Mouse (Mus musculus): Measurements from ENCODE around the gene Fbxo6. TPM values are rescaled to one million over a fixed set of nuclear protein-coding genes. Genes with fewer than 3 reads are reported as not detected.
A peak's percentile ranks its signal among the peaks of the same experiment; 100 is the strongest.

Gene Fbxo6
- total and polyA plus RNA-seq, 2 experiments from 2014 or later: 31.6 to 84.6 TPM

GRCm38 (mm10) chr4:148131497-148132081 lies 20.4 kb downstream of the Fbxo6 start:
- H3K4me2 ChIP-seq (ENCODE audit: low read depth, low read length): peak overlapping the region; percentile 26
- H3K9me3 ChIP-seq (replicated peaks; ENCODE audit: control insufficient read depth, low read length): no peaks in the 10 kb centered on the region
- H3K27ac ChIP-seq (ENCODE audit: low read depth): no peak overlapping the region
- no peaks in the 10 kb centered on the region for H3K36me3 ChIP-seq (replicated peaks; ENCODE audit: control insufficient read depth, insufficient read depth, low read length)
- 1% methylated on average over 21 of the region's 21 CpGs for WGBS
- no peak for DNase-seq (ENCODE audit: low spot score)
- no peak overlapping the region for H3K4me3 ChIP-seq (ENCODE audit: low read depth, low read length)
- no peak for TF ChIP-seq CTCF (IDR thresholded peaks at IDR 0.05; ENCODE audit: low read depth)
- no peak for TF ChIP-seq EP300 (IDR thresholded peaks at IDR 0.05; ENCODE audit: low read depth)
- peaks cover 56% of the 10 kb centered on the region for H3K27me3 ChIP-seq (ENCODE audit: control insufficient read depth, insufficient read depth, low read length)
- no peak overlapping the region for H3K9ac ChIP-seq (replicated peaks; ENCODE audit: low read depth, low read length)
- no peak for ATAC-seq (ENCODE audit: insufficient read depth, low read depth)
- no peaks in the 10 kb centered on the region for H3K4me1 ChIP-seq (ENCODE audit: control insufficient read depth, insufficient read depth)

GRCm38 (mm10) chr4:148130561-148131413 lies 21.2 kb downstream of the Fbxo6 start, which contains the start of gene Draxin:
Gene Draxin, minus strand, starts transcription at chr4:148130698.
- Histone ChIP-seq H3K27ac (ENCODE audit: low read depth) (no peak within 1 kb of the TSS), H3K4me1 (ENCODE audit: control insufficient read depth, insufficient read depth) (no peaks in the 10 kb centered on the region), H3K4me2 (ENCODE audit: low read depth, low read length) (peak within 1 kb of the TSS; percentile 83), H3K36me3 (replicated peaks; ENCODE audit: control insufficient read depth, insufficient read depth, low read length) (no peaks in the 10 kb centered on the region), H3K27me3 (ENCODE audit: control insufficient read depth, insufficient read depth, low read length) (peaks cover 56% of the 10 kb centered on the region), H3K4me3 (ENCODE audit: low read depth, low read length) (peak within 1 kb of the TSS; percentile 52), H3K9me3 (replicated peaks; ENCODE audit: control insufficient read depth, low read length) (no peaks in the 10 kb centered on the region), H3K9ac (replicated peaks; ENCODE audit: low read depth, low read length) (no peak within 1 kb of the TSS)
- TF ChIP-seq CTCF (IDR thresholded peaks at IDR 0.05; ENCODE audit: low read depth) (no peak), EP300 (IDR thresholded peaks at IDR 0.05; ENCODE audit: low read depth) (no peak)
- ATAC-seq (ENCODE audit: insufficient read depth, low read depth) (peak; percentile 49), DNase-seq (ENCODE audit: low spot score) (no peak)
- under 1% methylated on average over 64 of the region's 87 CpGs for WGBS

GRCm38 (mm10) chr4:148130133-148130532 lies 21.8 kb downstream of the Fbxo6 start, which contains the start of gene Mad2l2:
Gene Mad2l2, plus strand, starts transcription at chr4:148130384.
- no peak for TF ChIP-seq CTCF (IDR thresholded peaks at IDR 0.05; ENCODE audit: low read depth)
- TF ChIP-seq EP300 (IDR thresholded peaks at IDR 0.05; ENCODE audit: low read depth): no peak
- under 1% methylated on average over 18 of the region's 18 CpGs for WGBS
- no peaks in the 10 kb centered on the region for H3K4me1 ChIP-seq (ENCODE audit: control insufficient read depth, insufficient read depth)
- no peaks in the 10 kb centered on the region for H3K36me3 ChIP-seq (replicated peaks; ENCODE audit: control insufficient read depth, insufficient read depth, low read length)
- no peak within 1 kb of the TSS for H3K27ac ChIP-seq (ENCODE audit: low read depth)
- DNase-seq (ENCODE audit: low spot score) (no peak), ATAC-seq (ENCODE audit: insufficient read depth, low read depth) (no peak)
- H3K9me3 ChIP-seq (replicated peaks; ENCODE audit: control insufficient read depth, low read length): no peaks in the 10 kb centered on the region
- H3K27me3 ChIP-seq (ENCODE audit: control insufficient read depth, insufficient read depth, low read length): peaks cover 55% of the 10 kb centered on the region
- peak within 1 kb of the TSS; percentile 83 for H3K4me2 ChIP-seq (ENCODE audit: low read depth, low read length)
- H3K9ac ChIP-seq (replicated peaks; ENCODE audit: low read depth, low read length): no peak within 1 kb of the TSS
- peak within 1 kb of the TSS; percentile 52 for H3K4me3 ChIP-seq (ENCODE audit: low read depth, low read length)

GRCm38 (mm10) chr4:148128672-148129071 lies 23.3 kb downstream of the Fbxo6 start:
- 59% methylated on average over 2 of the region's 2 CpGs for WGBS
- no peak for TF ChIP-seq CTCF (IDR thresholded peaks at IDR 0.05; ENCODE audit: low read depth)
- TF ChIP-seq EP300 (IDR thresholded peaks at IDR 0.05; ENCODE audit: low read depth): no peak
- Histone ChIP-seq H3K9me3 (replicated peaks; ENCODE audit: control insufficient read depth, low read length) (no peaks in the 10 kb centered on the region), H3K4me1 (ENCODE audit: control insufficient read depth, insufficient read depth) (no peaks in the 10 kb centered on the region), H3K36me3 (replicated peaks; ENCODE audit: control insufficient read depth, insufficient read depth, low read length) (no peaks in the 10 kb centered on the region), H3K27me3 (ENCODE audit: control insufficient read depth, insufficient read depth, low read length) (peaks cover 53% of the 10 kb centered on the region), H3K9ac (replicated peaks; ENCODE audit: low read depth, low read length) (no peak overlapping the region), H3K4me3 (ENCODE audit: low read depth, low read length) (no peak overlapping the region), H3K27ac (ENCODE audit: low read depth) (no peak overlapping the region), H3K4me2 (ENCODE audit: low read depth, low read length) (no peak overlapping the region)
- no peak for ATAC-seq (ENCODE audit: insufficient read depth, low read depth)
- DNase-seq (ENCODE audit: low spot score): no peak

- H3K4me3 ChIP-seq (ENCODE audit: low read depth, low read length): no peak overlapping the region
- H3K4me1 ChIP-seq (ENCODE audit: control insufficient read depth, insufficient read depth): no peaks in the 10 kb centered on the region
- 48% methylated on average over 1 of the region's 1 CpGs for WGBS
- no peaks in the 10 kb centered on the region for H3K36me3 ChIP-seq (replicated peaks; ENCODE audit: control insufficient read depth, insufficient read depth, low read length)
- H3K27me3 ChIP-seq (ENCODE audit: control insufficient read depth, insufficient read depth, low read length): peaks cover 53% of the 10 kb centered on the region
- no peak overlapping the region for H3K9ac ChIP-seq (replicated peaks; ENCODE audit: low read depth, low read length)
- TF ChIP-seq CTCF (IDR thresholded peaks at IDR 0.05; ENCODE audit: low read depth) (no peak), EP300 (IDR thresholded peaks at IDR 0.05; ENCODE audit: low read depth) (no peak)
- ATAC-seq (ENCODE audit: insufficient read depth, low read depth) (no peak), DNase-seq (ENCODE audit: low spot score) (no peak)
- H3K9me3 ChIP-seq (replicated peaks; ENCODE audit: control insufficient read depth, low read length): no peaks in the 10 kb centered on the region
- no peak overlapping the region for H3K27ac ChIP-seq (ENCODE audit: low read depth)
- no peak overlapping the region for H3K4me2 ChIP-seq (ENCODE audit: low read depth, low read length)
These were observed 23.7 kb downstream of the Fbxo6 start for GRCm38 (mm10) chr4:148128241-148128640.
